11 mouse cellular contexts compared by ENCODE assay signal in the genomic region with DNA sequence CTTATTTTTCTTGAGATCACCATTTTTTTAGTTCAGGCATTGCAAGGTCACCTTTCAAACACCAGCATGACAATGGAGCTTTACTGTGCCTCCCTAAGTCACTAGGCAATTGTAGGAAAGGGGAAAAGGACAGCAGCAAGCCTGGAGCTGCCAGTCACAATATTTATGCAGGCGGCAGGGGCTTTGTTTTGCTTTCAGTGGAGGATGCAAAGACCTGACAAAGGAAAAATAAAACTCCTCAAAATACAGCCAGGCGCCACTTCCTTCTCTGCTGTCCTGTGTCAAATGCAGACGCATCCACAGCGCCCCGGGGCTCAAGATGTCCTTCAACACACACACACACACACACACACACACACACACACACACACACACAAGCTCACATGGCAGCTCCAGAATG.
DNase-seq lines count a peak whose midpoint lies in the region; ATAC-seq and TF ChIP-seq lines count a peak whose summit lies in the region.
"Had no signal": no experiment of that assay in that cellular context is flagged by ENCODE, and none has a peak within 500 bp of the region (broad histone marks: within the 10 kb centered on the region; RNA-seq: fewer than 3 reads in every experiment).

No protein-coding gene starts in this region.

- TF ChIP-seq CTCF in midbrain, postnatal 0 days (IDR thresholded peaks at IDR 0.05): no peak

- no peaks in the 10 kb centered on the region for H3K36me3 ChIP-seq in hindbrain, embryonic 11.5 days (ENCODE audit: control insufficient read depth, insufficient read depth, low read length)
- H3K36me3 ChIP-seq in hindbrain, embryonic 13.5 days: no peaks in the 10 kb centered on the region
- H3K36me3 ChIP-seq in midbrain, embryonic 14.5 days (ENCODE audit: control insufficient read depth, insufficient read depth, low read length): no peaks in the 10 kb centered on the region
- H3K36me3 ChIP-seq in midbrain, postnatal 0 days (ENCODE audit: insufficient read depth, low read length): no peaks in the 10 kb centered on the region
- no peaks in the 10 kb centered on the region for H3K36me3 ChIP-seq in stomach, embryonic 15.5 days
- H3K36me3 ChIP-seq: G1E; midbrain, embryonic 15.5 days had no signal

- no peaks in the 10 kb centered on the region for H3K9me3 ChIP-seq in hindbrain, embryonic 11.5 days (ENCODE audit: control insufficient read depth, low read length)
- no peaks in the 10 kb centered on the region for H3K9me3 ChIP-seq in hindbrain, embryonic 13.5 days
- H3K9me3 ChIP-seq in midbrain, embryonic 14.5 days (ENCODE audit: control insufficient read depth, low read length): no peaks in the 10 kb centered on the region
- no peaks in the 10 kb centered on the region for H3K9me3 ChIP-seq in midbrain, postnatal 0 days (ENCODE audit: low read length)
- H3K9me3 ChIP-seq in stomach, embryonic 15.5 days: no peaks in the 10 kb centered on the region
- H3K9me3 ChIP-seq: midbrain, embryonic 15.5 days had no signal

- no peak for ATAC-seq in hindbrain, embryonic 11.5 days (ENCODE audit: low FRiP score)
- ATAC-seq in hindbrain, embryonic 13.5 days (ENCODE audit: low FRiP score): no peak
- ATAC-seq in midbrain, embryonic 14.5 days (ENCODE audit: low FRiP score, low TSS enrichment): no peak
- no peak for ATAC-seq in midbrain, postnatal 0 days (ENCODE audit: low FRiP score)
- ATAC-seq in stomach, embryonic 15.5 days (ENCODE audit: insufficient read depth, low FRiP score, low read depth): no peak
- ATAC-seq: midbrain, embryonic 15.5 days had no signal

- H3K4me1 ChIP-seq in hindbrain, embryonic 11.5 days (replicated peaks; ENCODE audit: control insufficient read depth, insufficient read depth, low read length): no peaks in the 10 kb centered on the region
- H3K4me1 ChIP-seq in hindbrain, embryonic 13.5 days (replicated peaks): peaks cover 17% of the 10 kb centered on the region
- no peaks in the 10 kb centered on the region for H3K4me1 ChIP-seq in midbrain, embryonic 14.5 days (ENCODE audit: control insufficient read depth, insufficient read depth, low read length)
- no peaks in the 10 kb centered on the region for H3K4me1 ChIP-seq in midbrain, postnatal 0 days (ENCODE audit: insufficient read depth, low read length)
- H3K4me1 ChIP-seq in stomach, embryonic 15.5 days: peaks cover 3% of the 10 kb centered on the region; the same call in 1 of the 2 replicates
- H3K4me1 ChIP-seq: midbrain, embryonic 15.5 days had no signal

- no peak overlapping the region for H3K9ac ChIP-seq in hindbrain, embryonic 11.5 days (ENCODE audit: low read depth, low read length)
- no peak overlapping the region for H3K9ac ChIP-seq in hindbrain, embryonic 13.5 days
- no peak overlapping the region for H3K9ac ChIP-seq in midbrain, embryonic 14.5 days (replicated peaks; ENCODE audit: low read length)
- no peak overlapping the region for H3K9ac ChIP-seq in midbrain, postnatal 0 days (replicated peaks; ENCODE audit: low read length, poor library complexity, severe bottlenecking)
- H3K9ac ChIP-seq in stomach, embryonic 15.5 days: no peak overlapping the region
- H3K9ac ChIP-seq: midbrain, embryonic 15.5 days had no signal

- DNase-seq in hindbrain, embryonic 11.5 days (ENCODE audit: low spot score): peak; percentile 34
- peak; percentile 62 for DNase-seq in midbrain, embryonic 14.5 days
- DNase-seq in midbrain, postnatal 0 days (ENCODE audit: low spot score): no peak
- peak; percentile 50 for DNase-seq in embryo, embryonic 11 days
- DNase-seq in Muller cell, postnatal 12 days (ENCODE audit: inconsistent ontology term): no peak
- DNase-seq: cerebellum, adult 9-10 months; thymus, adult 2 months had no signal

- H3K4me2 ChIP-seq in hindbrain, embryonic 11.5 days (replicated peaks; ENCODE audit: low read depth, low read length): no peak overlapping the region
- H3K4me2 ChIP-seq in hindbrain, embryonic 13.5 days: no peak overlapping the region
- H3K4me2 ChIP-seq in midbrain, embryonic 14.5 days (ENCODE audit: low read length): no peak overlapping the region
- no peak overlapping the region for H3K4me2 ChIP-seq in midbrain, postnatal 0 days (ENCODE audit: low read depth, low read length, poor library complexity, severe bottlenecking)
- no peak overlapping the region for H3K4me2 ChIP-seq in stomach, embryonic 15.5 days
- H3K4me2 ChIP-seq: midbrain, embryonic 15.5 days had no signal

- H3K27ac ChIP-seq in hindbrain, embryonic 11.5 days (ENCODE audit: low read depth, low read length): no peak overlapping the region
- no peak overlapping the region for H3K27ac ChIP-seq in hindbrain, embryonic 13.5 days
- H3K27ac ChIP-seq in midbrain, embryonic 14.5 days (replicated peaks; ENCODE audit: low read depth, low read length): 0 out of 2 replicates have a peak overlapping the region, but pooled peaks have one; percentile 20
- H3K27ac ChIP-seq in midbrain, postnatal 0 days (ENCODE audit: low read depth, low read length): no peak overlapping the region
- peak overlapping the region; percentile 26; the same call in 1 of the 2 replicates for H3K27ac ChIP-seq in stomach, embryonic 15.5 days
- H3K27ac ChIP-seq: midbrain, embryonic 15.5 days had no signal

- no peaks in the 10 kb centered on the region for H3K27me3 ChIP-seq in hindbrain, embryonic 11.5 days (ENCODE audit: control insufficient read depth, insufficient read depth, low read length)
- H3K27me3 ChIP-seq in hindbrain, embryonic 13.5 days: no peaks in the 10 kb centered on the region
- H3K27me3 ChIP-seq in midbrain, embryonic 14.5 days (ENCODE audit: control insufficient read depth, insufficient read depth, low read length): no peaks in the 10 kb centered on the region
- no peaks in the 10 kb centered on the region for H3K27me3 ChIP-seq in midbrain, postnatal 0 days (ENCODE audit: insufficient read depth, low read length)
- no peaks in the 10 kb centered on the region for H3K27me3 ChIP-seq in stomach, embryonic 15.5 days (replicated peaks)
- H3K27me3 ChIP-seq: midbrain, embryonic 15.5 days had no signal

- H3K4me3 ChIP-seq in hindbrain, embryonic 11.5 days (ENCODE audit: low read depth, low read length): no peak overlapping the region
- no peak overlapping the region for H3K4me3 ChIP-seq in hindbrain, embryonic 13.5 days
- no peak overlapping the region for H3K4me3 ChIP-seq in midbrain, embryonic 14.5 days (replicated peaks; ENCODE audit: low read depth, low read length)
- H3K4me3 ChIP-seq in midbrain, postnatal 0 days (ENCODE audit: low read depth, low read length): no peak overlapping the region
- no peak overlapping the region for H3K4me3 ChIP-seq in stomach, embryonic 15.5 days (replicated peaks)
- H3K4me3 ChIP-seq: midbrain, embryonic 15.5 days had no signal

- whole genome bisulfite sequencing in hindbrain, embryonic 11.5 days: 15% methylated on average over 5 of the region's 5 CpGs
- 8% methylated on average over 5 of the region's 5 CpGs for WGBS in hindbrain, embryonic 13.5 days
- 14% methylated on average over 5 of the region's 5 CpGs for WGBS in midbrain, embryonic 14.5 days
- 22% methylated on average over 5 of the region's 5 CpGs for WGBS in midbrain, postnatal 0 days
- 60% methylated on average over 5 of the region's 5 CpGs for WGBS in stomach, embryonic 15.5 days

Comparison
In these comparisons a context has a peak if more than half of its experiments do, and no peak if none do; other contexts are left out.
1. DNase-seq: peak in hindbrain, embryonic 11.5 days (single experiment), midbrain, embryonic 14.5 days (single experiment) and embryo, embryonic 11 days (single experiment); none in midbrain, postnatal 0 days (single experiment) and Muller cell, postnatal 12 days (single experiment).
2. H3K27ac ChIP-seq: peak in midbrain, embryonic 14.5 days (single experiment) and stomach, embryonic 15.5 days (single experiment); none in hindbrain, embryonic 11.5 days (single experiment), hindbrain, embryonic 13.5 days (single experiment) and midbrain, postnatal 0 days (single experiment).